Mouse (Mus musculus): ENCODE measurements around the gene Sgms2. TPM values are rescaled to one million over a fixed set of nuclear protein-coding genes. Genes with fewer than 3 reads are reported as not detected.
A peak's percentile ranks its signal among the peaks of the same experiment; 100 is the strongest.

The Sgms2 gene
- polyA plus RNA-seq, 1 experiment = 4.9 TPM

GRCm38 (mm10) chr3:131335117-131335547 lies 156.1 kb downstream of the Sgms2 start:
- Histone ChIP-seq H3K36me3 (ENCODE audit: control insufficient read depth, insufficient read depth, low read length) (peaks cover 6% of the 10 kb centered on the region), H3K27me3 (ENCODE audit: control insufficient read depth, insufficient read depth, low read length) (no peaks in the 10 kb centered on the region), H3K4me1 (ENCODE audit: control insufficient read depth, insufficient read depth, insufficient read length, low read length) (peaks cover 13% of the 10 kb centered on the region), H3K27ac (ENCODE audit: insufficient read depth, low read depth, low read length) (peak overlapping the region; percentile 3; the same call in 1 of the 2 replicates), H3K4me3 (ENCODE audit: low read depth, low read length) (no peak overlapping the region)
- WGBS = 53% methylated on average over 8 of the region's 8 CpGs
- TF ChIP-seq POLR2A (IDR thresholded peaks at IDR 0.05; ENCODE audit: low read depth, low read length) (no peak), CTCF (IDR thresholded peaks at IDR 0.05; ENCODE audit: extremely low read depth, insufficient read length, insufficient replicate concordance, low read depth, low read length) (no peak)

DNA sequence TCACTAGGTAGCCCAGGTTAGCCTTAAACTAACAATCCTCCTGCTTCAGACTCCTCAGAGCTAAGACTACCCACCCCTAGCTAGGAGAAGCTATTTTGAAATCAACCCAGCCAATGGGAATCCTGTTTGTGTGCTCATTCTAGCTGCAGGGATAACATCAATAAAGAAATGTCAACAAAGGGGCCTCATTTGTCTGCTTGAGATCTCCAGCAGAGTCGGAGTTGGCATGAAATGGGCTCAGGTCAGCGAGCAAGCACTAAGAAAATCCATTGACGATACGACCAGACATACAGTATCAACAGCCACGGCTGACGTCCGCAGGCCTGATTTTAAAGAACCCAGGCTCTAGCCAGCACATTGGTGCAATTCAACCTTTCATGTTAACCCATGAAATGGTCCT lies 164.0 kb downstream of the Sgms2 start:
- 78% methylated on average over 7 of the region's 7 CpGs for WGBS
- H3K4me3 ChIP-seq (ENCODE audit: low read depth, low read length) = no peak overlapping the region
- no peaks in the 10 kb centered on the region for H3K4me1 ChIP-seq (ENCODE audit: control insufficient read depth, insufficient read depth, insufficient read length, low read length)
- peaks cover 32% of the 10 kb centered on the region for H3K36me3 ChIP-seq (ENCODE audit: control insufficient read depth, insufficient read depth, low read length)
- no peaks in the 10 kb centered on the region for H3K27me3 ChIP-seq (ENCODE audit: control insufficient read depth, insufficient read depth, low read length)
- TF ChIP-seq POLR2A (IDR thresholded peaks at IDR 0.05; ENCODE audit: low read depth, low read length) (no peak), CTCF (IDR thresholded peaks at IDR 0.05; ENCODE audit: extremely low read depth, insufficient read length, insufficient replicate concordance, low read depth, low read length) (no peak)
- H3K27ac ChIP-seq (ENCODE audit: insufficient read depth, low read depth, low read length) = no peak overlapping the region

DNA sequence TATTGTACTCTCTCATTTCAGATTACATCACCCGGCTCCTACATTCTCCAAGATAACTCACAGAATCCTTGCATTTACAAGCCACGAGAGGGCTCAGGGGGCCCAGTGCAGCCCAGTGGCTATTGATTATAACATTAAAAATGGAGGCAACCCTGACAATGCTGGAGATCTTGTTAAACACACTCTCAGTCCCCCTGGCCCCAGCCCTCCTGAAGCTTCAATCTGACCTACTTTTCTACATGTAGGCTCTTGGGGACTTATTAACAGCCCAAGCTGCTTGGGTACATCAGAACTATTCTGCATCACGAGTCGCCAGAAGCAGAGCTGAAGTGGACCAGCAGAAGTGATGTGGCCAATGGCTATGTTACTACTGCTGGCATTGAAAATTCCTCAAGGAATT lies 164.6 kb downstream of the Sgms2 start:
- Histone ChIP-seq H3K4me1 (ENCODE audit: control insufficient read depth, insufficient read depth, insufficient read length, low read length) (no peaks in the 10 kb centered on the region), H3K27me3 (ENCODE audit: control insufficient read depth, insufficient read depth, low read length) (no peaks in the 10 kb centered on the region), H3K36me3 (ENCODE audit: control insufficient read depth, insufficient read depth, low read length) (peaks cover 33% of the 10 kb centered on the region), H3K4me3 (ENCODE audit: low read depth, low read length) (no peak overlapping the region), H3K27ac (ENCODE audit: insufficient read depth, low read depth, low read length) (no peak overlapping the region)
- TF ChIP-seq CTCF (IDR thresholded peaks at IDR 0.05; ENCODE audit: extremely low read depth, insufficient read length, insufficient replicate concordance, low read depth, low read length) (no peak), POLR2A (IDR thresholded peaks at IDR 0.05; ENCODE audit: low read depth, low read length) (no peak)
- WGBS = 91% methylated on average over 4 of the region's 4 CpGs

GRCm38 (mm10) chr3:131322081-131322815 lies 169.0 kb downstream of the Sgms2 start:
- no peaks in the 10 kb centered on the region for H3K4me1 ChIP-seq (ENCODE audit: control insufficient read depth, insufficient read depth, insufficient read length, low read length)
- 88% methylated on average over 14 of the region's 14 CpGs for WGBS
- no peak for TF ChIP-seq CTCF (IDR thresholded peaks at IDR 0.05; ENCODE audit: extremely low read depth, insufficient read length, insufficient replicate concordance, low read depth, low read length)
- TF ChIP-seq POLR2A (IDR thresholded peaks at IDR 0.05; ENCODE audit: low read depth, low read length) = no peak
- no peak overlapping the region for H3K4me3 ChIP-seq (ENCODE audit: low read depth, low read length)
- no peak overlapping the region for H3K27ac ChIP-seq (ENCODE audit: insufficient read depth, low read depth, low read length)
- peaks cover 10% of the 10 kb centered on the region for H3K36me3 ChIP-seq (ENCODE audit: control insufficient read depth, insufficient read depth, low read length)
- no peaks in the 10 kb centered on the region for H3K27me3 ChIP-seq (ENCODE audit: control insufficient read depth, insufficient read depth, low read length)

DNA sequence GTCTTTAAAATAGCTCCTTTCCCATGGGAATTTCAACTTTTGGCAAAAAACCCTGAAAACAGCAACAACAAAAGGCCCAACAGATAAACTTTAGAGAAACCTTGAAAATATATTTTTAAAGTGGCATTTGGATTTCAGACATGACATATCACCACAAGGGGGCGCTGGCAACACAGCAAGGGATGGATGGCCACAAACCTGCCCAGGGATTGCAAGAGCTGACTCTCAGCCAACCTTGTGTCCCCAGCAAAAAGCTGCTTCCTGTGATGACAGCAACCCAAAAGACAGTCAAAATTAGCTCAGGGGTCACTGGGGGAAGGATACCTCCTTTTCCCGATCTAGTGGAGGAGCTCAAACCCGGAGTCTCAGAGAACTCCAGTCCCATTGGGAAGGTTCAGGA lies 171.0 kb downstream of the Sgms2 start:
- no peak for TF ChIP-seq POLR2A (IDR thresholded peaks at IDR 0.05; ENCODE audit: low read depth, low read length)
- peak; percentile 91 for TF ChIP-seq CTCF (IDR thresholded peaks at IDR 0.05; ENCODE audit: extremely low read depth, insufficient read length, insufficient replicate concordance, low read depth, low read length)
- Histone ChIP-seq H3K4me1 (ENCODE audit: control insufficient read depth, insufficient read depth, insufficient read length, low read length) (peaks cover 10% of the 10 kb centered on the region; the same call in 1 of the 2 replicates), H3K36me3 (ENCODE audit: control insufficient read depth, insufficient read depth, low read length) (peaks cover 9% of the 10 kb centered on the region), H3K27me3 (ENCODE audit: control insufficient read depth, insufficient read depth, low read length) (no peaks in the 10 kb centered on the region), H3K27ac (ENCODE audit: insufficient read depth, low read depth, low read length) (no peak overlapping the region), H3K4me3 (ENCODE audit: low read depth, low read length) (no peak overlapping the region)
- whole genome bisulfite sequencing = 13% methylated on average over 3 of the region's 3 CpGs

GRCm38 (mm10) chr3:131318211-131318610 lies 173.0 kb downstream of the Sgms2 start:
- 61% methylated on average over 2 of the region's 2 CpGs for WGBS
- Histone ChIP-seq H3K27me3 (ENCODE audit: control insufficient read depth, insufficient read depth, low read length) (no peaks in the 10 kb centered on the region), H3K4me1 (ENCODE audit: control insufficient read depth, insufficient read depth, insufficient read length, low read length) (peaks cover 13% of the 10 kb centered on the region; the same call in 1 of the 2 replicates), H3K27ac (ENCODE audit: insufficient read depth, low read depth, low read length) (no peak overlapping the region), H3K4me3 (ENCODE audit: low read depth, low read length) (no peak overlapping the region), H3K36me3 (ENCODE audit: control insufficient read depth, insufficient read depth, low read length) (peaks cover 6% of the 10 kb centered on the region)
- TF ChIP-seq CTCF (IDR thresholded peaks at IDR 0.05; ENCODE audit: extremely low read depth, insufficient read length, insufficient replicate concordance, low read depth, low read length) = no peak
- TF ChIP-seq POLR2A (IDR thresholded peaks at IDR 0.05; ENCODE audit: low read depth, low read length) = no peak

GRCm38 (mm10) chr3:131317126-131317525 lies 174.1 kb downstream of the Sgms2 start:
- TF ChIP-seq POLR2A (IDR thresholded peaks at IDR 0.05; ENCODE audit: low read depth, low read length) (no peak), CTCF (IDR thresholded peaks at IDR 0.05; ENCODE audit: extremely low read depth, insufficient read length, insufficient replicate concordance, low read depth, low read length) (no peak)
- Histone ChIP-seq H3K27ac (ENCODE audit: insufficient read depth, low read depth, low read length) (no peak overlapping the region), H3K4me1 (ENCODE audit: control insufficient read depth, insufficient read depth, insufficient read length, low read length) (peaks cover 18% of the 10 kb centered on the region), H3K4me3 (ENCODE audit: low read depth, low read length) (no peak overlapping the region), H3K36me3 (ENCODE audit: control insufficient read depth, insufficient read depth, low read length) (peaks cover 1% of the 10 kb centered on the region; the same call in 1 of the 2 replicates), H3K27me3 (ENCODE audit: control insufficient read depth, insufficient read depth, low read length) (no peaks in the 10 kb centered on the region)
- 90% methylated on average over 1 of the region's 1 CpGs for WGBS
